Mouse (Mus musculus): ENCODE data around the gene Mtmr4.

Gene Mtmr4

DNA sequence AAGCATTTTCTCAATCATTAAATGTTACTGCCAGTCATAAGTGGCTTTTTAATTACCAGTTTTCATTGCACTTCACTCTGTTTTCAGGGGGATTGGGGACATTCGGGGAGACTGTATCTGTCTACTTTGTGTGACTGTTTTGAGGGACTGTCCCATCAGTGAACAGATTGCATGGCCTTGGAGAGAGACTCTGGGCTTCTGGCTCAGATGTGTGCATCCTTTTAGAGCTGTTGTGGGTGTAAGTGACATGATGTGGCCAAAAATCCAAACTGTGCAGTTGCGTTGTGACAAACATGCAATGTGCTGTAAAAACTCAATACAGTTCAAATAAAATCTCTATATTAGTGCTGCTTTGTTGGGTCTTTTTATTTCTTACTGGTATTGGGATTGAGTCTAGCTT, 24.0 kb downstream of the Mtmr4 start:
- no peak for DNase-seq (ENCODE audit: low read depth)

DNA sequence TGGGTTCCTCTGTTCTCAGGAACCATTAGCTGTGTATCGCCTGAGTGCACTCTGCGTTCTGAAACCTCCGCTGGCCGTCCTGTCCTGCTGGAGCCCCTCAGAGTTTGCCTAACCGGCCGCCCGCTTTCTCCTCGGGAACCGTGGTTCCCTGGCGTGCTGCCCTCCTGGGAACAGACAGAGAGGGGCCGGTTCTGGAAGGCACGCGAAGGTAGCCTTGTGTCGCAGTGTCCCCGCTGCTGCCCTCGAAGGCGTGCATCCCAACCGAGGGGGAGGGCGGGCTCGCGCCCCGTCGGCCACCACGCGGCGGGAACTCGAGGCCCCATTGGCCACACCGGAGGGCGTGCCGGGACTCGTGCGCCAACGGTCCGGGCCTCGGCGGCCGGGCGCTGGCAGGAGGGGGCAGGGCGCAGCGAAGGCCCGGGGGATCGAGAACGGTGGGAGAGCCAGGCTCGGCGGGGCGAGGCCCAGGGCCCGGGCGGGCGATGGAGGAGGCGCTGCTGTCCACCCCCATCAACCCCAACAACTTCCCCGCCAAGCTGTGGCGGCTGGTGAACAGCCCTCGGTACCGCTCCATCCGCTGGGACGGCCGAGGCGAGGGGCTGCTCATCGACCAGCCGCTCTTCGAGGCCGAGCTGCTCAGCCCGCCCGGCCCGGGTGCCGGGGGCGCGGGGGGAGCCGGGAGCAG, 25.0 kb downstream of the Mtmr4 start, which contains the start of gene Hsf5:
Gene Hsf5 (plus strand): TSS at position 375 of the 685 bp plus-strand sequence.
- DNase-seq (ENCODE audit: low read depth) = no peak

DNA sequence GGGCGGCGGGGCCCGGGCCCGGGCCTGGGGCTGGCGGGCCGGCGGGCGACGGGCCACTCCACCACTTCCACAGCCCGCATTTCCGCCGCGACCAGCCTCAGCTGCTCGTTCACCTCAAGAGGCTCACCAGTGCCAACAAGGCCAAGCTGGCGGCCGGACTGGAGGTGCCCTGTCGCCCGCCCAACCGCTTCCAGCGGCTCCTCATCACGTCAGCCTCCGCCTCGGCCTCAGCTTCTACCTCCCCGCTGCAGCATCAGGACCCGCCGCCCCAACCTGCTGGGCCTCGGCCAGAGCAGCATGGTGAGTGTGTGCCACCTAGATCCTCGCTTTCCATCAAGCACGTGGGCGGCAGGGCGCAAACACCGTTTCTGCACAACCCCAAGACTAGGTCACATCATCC, 25.6 kb downstream of the Mtmr4 start:
- no peak for DNase-seq (ENCODE audit: low read depth)

DNA sequence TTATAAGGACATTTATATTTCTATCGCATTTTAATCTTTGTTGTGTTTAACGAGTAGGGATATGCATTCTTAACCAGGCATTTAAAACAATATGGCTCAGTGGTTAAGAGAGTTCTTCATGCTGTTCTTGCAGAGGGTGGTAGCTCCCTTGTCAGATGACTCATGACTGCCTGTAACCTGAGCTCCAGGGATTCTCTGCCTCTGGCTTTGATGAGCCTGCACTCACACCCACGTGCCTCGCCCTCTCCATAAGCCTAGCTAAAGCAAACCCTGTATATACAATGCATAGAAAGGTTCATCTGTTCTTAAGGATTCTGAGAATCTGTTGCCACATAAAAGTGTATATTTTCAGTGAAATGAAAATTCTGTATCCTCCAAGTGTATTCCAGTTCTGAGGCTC, 31.2 kb downstream of the Mtmr4 start:
- no peak for DNase-seq (ENCODE audit: low read depth)

DNA sequence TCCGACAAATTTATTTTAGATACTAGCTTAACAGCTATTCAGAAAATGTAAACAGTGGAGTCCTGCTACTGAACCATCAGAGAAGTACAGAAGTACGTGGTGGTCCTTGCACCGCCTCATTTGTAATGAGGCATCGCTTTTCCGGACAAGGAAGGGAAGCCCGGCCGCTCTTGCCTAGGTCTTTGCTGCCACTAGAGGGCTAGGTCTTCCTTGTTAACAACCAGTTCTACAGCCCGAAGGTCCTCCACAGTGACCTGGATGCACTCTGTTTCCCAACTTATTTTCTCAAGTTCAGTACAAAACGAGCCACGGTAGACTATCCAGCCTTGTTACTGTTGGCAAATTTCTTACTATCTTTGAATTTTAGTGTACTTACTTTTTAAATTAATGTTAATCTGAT, 37.9 kb downstream of the Mtmr4 start:
- DNase-seq (ENCODE audit: low read depth) = no peak

DNA sequence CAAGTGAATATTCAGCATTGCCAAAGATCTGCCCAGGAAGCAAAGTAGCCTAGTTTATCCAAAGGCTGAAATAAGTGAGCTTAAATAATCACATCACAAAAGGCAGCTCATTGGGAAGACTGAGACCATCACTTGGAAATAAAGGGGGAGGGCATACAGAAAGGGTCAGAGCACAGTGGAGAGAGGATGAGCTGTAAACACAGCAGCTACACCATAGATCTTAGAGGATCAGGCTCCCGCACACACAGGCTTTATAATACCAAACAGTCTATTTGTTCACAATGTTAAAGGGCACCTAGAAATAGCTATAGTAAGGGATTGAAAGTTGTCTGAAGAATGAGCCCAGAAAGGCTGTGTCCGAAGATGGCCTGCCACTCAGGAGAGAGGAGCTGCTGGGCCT, 46.8 kb downstream of the Mtmr4 start:
- no peak for DNase-seq (ENCODE audit: low read depth)

DNA sequence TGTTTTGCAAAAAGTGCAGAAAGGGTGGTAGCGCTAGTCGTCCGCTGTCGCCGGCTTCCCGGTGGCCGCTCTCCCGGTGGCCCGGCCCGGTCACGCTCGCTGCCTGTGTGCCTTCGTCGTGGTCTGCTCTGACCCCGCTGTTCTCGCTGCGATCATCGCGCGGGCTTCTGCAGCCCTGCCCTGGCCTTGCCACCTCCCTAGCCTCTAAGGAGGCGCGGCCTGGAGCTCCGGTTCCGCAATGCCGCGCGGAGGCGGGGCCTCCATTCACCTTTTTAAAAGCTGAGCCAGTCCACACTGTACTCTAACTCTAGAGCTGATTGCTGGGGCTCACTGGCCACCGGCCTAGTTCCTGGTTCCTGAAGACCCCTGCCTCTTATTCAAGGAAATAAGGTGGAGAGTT, 47.2 kb downstream of the Mtmr4 start:
- DNase-seq (ENCODE audit: low read depth) = no peak

DNA sequence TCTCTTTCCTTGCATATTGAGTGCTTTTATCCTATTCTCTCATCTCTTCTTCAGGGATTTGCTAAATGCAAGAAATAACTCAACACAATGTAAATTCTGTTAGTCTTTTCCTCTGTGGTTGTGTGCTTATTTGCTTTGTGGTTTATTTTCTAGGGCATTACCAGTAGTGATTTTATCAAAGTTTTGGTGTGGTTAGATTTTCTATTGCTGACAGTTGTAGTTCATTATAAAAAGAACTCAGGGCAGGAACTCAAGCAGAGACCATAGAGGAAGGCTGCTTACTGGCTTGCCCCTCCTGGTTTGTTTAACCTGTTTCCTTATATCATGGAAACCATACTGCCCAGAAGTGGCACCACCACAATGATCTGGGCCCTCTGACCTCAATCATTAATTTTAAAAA, 50.9 kb downstream of the Mtmr4 start:
- DNase-seq (ENCODE audit: low read depth) = no peak

DNA sequence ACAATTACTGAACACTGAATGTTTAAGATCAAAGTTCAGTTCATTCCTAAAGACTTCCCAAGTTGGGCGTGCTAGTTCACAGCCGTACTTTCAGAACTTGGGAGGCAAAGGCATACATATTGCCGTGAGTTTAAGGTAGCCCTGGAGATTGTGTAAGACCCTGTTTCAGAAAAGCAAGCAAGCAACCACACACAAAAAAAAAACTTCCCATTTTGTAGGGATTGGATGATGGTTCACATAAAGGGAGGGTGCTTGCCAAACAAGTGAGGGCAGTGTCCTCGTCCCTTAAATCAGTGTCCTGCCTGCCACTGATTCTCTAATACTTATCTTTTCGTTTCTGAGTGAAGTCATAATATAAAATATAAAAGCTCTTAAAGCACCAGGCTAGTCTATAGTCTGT, 62.7 kb downstream of the Mtmr4 start:
- no peak for DNase-seq (ENCODE audit: low read depth)

DNA sequence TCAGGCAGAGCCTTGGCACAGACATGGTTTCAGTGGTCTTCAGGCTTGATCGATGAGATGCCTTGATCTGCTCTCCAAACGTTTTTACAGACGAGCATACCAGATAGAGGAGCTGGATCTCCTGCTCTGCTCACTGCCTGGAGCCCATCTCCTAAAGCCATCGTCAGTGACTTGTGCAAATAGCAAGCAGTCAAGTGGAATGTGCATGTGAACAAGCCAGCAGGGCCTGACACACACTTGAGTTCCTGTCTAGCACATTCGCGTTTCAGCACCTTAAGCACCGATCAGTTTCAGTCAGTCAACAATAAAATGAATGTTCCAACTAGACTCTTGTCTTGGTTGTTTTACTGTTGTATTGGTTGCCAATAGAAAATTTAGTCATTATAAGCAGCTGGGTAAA, 67.3 kb downstream of the Mtmr4 start:
- DNase-seq (ENCODE audit: low read depth) = no peak

DNA sequence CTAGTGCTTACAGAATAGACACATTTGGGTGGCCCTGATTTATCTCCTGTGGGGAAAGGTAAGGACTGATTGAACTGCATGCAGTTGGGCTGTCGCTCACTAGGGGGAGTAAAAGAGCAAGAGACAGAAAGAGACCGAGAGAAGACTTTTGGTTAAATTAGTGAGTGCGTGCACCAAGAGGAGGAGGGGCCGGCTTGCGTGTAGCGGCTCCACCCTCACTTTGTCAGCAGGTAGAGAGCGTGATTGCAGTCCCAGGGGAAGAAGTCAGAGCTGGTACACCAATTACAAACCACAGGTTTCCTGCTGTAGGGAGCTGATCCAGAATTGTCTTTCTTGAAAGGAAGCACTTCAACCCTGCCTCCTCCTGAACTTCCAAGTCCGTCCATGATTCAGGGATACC, 70.4 kb downstream of the Mtmr4 start, which contains the start of gene Rnf43:
Gene Rnf43 (plus strand): TSS at position 316 of the 400 bp plus-strand sequence.
- peak; percentile 48 for DNase-seq (ENCODE audit: low read depth)

DNA sequence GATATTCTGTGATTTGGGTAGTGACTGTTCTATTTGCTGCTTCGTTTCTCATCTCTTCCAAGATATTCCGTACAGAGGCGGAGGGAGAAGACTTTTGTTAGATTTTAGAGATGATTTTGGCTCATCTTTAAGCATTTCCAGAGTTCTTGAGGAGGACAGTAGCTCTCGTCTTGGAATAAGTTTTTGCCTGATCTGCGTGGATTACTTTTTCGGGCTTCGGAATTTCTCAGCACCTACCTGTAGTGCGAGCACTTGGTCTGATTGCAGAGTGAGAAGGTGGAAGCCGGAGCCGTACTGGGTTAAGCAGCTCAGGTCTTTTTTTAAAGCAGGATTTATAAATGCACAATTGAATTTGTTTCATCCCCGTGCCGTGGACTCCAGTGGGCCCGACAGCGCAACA, 70.9 kb downstream of the Mtmr4 start:
- DNase-seq (ENCODE audit: low read depth) = no peak

DNA sequence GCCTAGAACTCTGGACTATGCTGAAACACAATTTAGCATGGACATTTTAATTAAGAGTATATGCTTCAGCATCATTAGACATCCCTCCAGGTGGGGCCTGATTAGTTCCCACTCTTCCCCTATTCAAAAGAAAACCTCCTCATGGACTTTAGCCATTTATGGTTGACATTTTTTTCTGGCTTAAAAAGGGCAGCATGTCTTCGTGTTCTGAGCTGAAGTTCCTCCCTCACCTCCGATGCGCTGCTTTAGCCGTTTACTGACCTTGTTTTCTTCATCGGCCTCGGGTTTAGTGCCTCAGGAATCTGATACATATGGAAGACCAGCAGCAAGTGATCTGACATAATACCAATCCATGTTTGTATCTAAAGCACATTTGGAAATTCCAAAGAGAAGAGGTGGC, 72.0 kb downstream of the Mtmr4 start:
- no peak for DNase-seq (ENCODE audit: low read depth)

DNA sequence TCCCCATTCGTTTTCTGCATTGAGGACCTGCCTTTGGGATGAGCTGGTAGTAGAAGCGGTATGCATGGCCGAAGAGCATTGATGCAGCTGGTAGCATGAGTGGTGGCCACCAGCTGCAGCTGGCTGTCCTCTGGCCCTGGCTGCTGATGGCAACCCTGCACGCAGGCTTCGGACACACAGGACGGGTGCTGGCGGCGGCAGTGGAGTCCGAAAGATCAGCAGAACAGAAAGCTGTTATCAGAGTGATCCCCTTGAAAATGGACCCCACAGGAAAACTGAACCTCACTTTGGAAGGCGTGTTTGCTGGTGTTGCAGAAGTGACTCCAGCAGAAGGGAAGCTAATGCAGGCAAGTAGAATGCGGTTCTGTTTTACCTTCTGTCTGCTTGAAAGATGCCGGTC, 72.6 kb downstream of the Mtmr4 start:
- DNase-seq (ENCODE audit: low read depth) = no peak

DNA sequence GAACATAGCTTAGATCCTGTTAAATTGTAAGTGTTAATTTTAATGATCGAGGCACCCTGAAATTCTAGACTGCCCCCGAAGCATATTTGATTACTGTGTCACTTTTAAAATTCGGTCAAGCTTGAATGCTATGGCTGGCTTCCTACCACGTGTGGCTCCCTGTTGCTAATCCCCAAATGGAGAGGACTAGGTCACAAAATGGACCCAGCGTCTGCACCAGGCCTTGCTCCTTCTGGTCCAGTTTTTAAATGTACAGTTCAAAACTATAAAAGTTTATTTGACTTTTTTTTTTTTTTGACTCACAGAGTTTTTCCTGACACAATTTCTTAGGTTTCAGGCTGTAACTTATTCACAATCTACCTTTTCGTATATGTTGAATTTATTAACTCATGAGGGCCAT, 73.3 kb downstream of the Mtmr4 start:
- DNase-seq (ENCODE audit: low read depth) = no peak

DNA sequence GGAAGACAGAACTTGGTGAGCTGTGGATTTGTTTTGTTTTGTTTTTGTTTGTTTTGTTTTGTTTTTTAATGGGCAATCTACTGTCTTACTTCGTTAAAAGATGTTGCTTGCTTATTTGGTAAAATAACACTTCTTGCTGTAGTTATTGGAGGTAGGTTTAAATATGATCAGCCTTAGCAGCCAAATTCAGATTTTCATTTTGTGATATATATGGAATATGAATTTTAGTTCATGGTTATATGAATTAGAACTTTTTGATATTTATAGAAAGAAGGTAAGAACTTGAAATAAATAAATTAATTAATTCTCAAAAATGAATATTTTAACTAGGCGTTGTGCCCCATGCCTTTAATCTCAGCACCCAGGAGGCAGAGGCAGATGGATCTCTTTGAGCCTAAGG, 73.7 kb downstream of the Mtmr4 start:
- no peak for DNase-seq (ENCODE audit: low read depth)

All from fibroblast of lung, adult 2 months (primary cell).